Mouse (Mus musculus): Measurements from ENCODE around the gene Faf2. TPM values are rescaled to one million over a fixed set of nuclear protein-coding genes. Genes with fewer than 3 reads are reported as not detected.
"Not testable (repeated sequence)": the region's sequence is repeated elsewhere in the genome, so short reads cannot be mapped to it uniquely, and the experiment has no call there.

The Faf2 gene
- polyA plus RNA-seq, 1 experiment from 2014 or later: 86.7 TPM

DNA sequence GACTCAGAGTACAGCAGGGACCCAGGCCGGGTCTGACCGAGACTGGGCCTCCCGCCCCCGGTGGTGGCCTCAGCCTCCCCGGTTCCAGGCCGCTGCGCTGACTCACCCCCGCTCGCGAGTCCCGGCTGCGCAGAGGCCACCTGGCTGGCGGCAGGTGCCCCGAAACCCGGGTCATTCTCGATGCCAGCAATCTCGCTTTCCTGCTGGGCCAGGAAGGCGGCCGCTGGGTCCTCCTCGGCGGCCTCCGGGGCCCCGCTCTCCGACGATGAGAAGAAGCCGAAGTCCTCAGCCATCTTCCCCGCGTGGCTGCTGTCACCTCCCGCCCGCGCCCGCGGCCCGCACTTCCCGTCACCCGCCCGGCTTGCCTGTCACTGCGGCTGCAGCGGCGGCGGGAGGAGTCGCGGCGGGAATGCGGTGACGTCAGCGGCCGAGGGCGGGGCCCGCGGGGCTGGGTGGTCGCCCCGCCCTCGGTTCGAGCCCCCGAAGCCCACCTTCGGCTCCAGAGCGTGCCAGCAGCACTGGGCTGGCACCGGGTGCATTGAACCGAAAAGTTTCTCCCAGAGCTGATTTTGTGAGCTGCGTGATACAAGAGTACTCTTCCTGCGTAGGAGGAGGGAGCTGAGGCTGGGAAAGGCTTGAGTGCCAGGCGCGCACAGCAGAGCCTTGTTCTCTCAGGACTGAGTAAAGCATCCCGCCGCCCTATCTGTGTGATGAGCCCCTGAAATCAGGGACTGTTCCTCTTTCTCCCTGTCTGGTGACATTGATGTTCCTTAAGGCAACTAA lies 10.4 kb upstream of the Faf2 start, which contains the start of gene Cltb:
Cltb (minus strand) TSS at position 373 of the 783 bp plus-strand sequence.
- no peaks in the 10 kb centered on the region for H3K9me3 ChIP-seq (ENCODE audit: control insufficient read depth, low read length)
- DNase-seq (ENCODE audit: low spot score): peak; percentile 81
- no peaks in the 10 kb centered on the region for H3K36me3 ChIP-seq (ENCODE audit: control insufficient read depth, insufficient read depth, low read length)
- ATAC-seq (ENCODE audit: low read depth): peak; percentile 61
- no peak within 1 kb of the TSS; the same call in 1 of the 2 replicates for H3K27ac ChIP-seq (replicated peaks; ENCODE audit: low read depth, low read length)
- peaks cover 4% of the 10 kb centered on the region for H3K4me1 ChIP-seq (ENCODE audit: control insufficient read depth, insufficient read depth, low read length)
- H3K4me2 ChIP-seq (ENCODE audit: low read depth, low read length): peak within 1 kb of the TSS; percentile 95
- no peaks in the 10 kb centered on the region for H3K27me3 ChIP-seq (replicated peaks; ENCODE audit: control insufficient read depth, insufficient read depth, low read length)
- WGBS: 1% methylated on average over 27 of the region's 66 CpGs
- H3K9ac ChIP-seq (ENCODE audit: low read depth, low read length): peak within 1 kb of the TSS; percentile 87
- peak within 1 kb of the TSS; percentile 69 for H3K4me3 ChIP-seq (ENCODE audit: low read depth, low read length)

DNA sequence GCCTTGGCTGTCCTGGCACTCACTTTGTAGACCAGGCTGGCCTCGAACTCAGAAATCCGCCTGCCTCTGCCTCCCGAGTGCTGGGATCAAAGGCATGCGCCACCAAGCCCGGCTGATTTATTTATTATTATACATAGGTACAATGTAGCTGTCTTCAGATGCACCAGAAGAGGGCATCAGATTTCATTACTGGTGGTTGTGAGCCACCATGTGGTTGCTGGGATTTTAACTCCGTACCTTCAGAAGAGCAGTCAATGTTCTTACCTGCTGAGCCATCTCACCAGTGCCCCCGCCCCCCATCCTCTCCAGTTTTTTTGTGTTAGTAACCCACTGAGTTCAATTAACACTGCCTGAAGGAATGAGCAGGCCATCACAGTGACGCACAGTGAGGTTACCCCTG lies 8.4 kb upstream of the Faf2 start:
- not testable (repeated sequence) for H3K27ac ChIP-seq (replicated peaks; ENCODE audit: low read depth, low read length); H3K4me3 ChIP-seq (ENCODE audit: low read depth, low read length); DNase-seq (ENCODE audit: low spot score); H3K9ac ChIP-seq (ENCODE audit: low read depth, low read length); H3K4me2 ChIP-seq (ENCODE audit: low read depth, low read length); H3K36me3 ChIP-seq (ENCODE audit: control insufficient read depth, insufficient read depth, low read length); H3K4me1 ChIP-seq (ENCODE audit: control insufficient read depth, insufficient read depth, low read length); H3K9me3 ChIP-seq (ENCODE audit: control insufficient read depth, low read length); H3K27me3 ChIP-seq (replicated peaks; ENCODE audit: control insufficient read depth, insufficient read depth, low read length); ATAC-seq (ENCODE audit: low read depth)
- WGBS: 82% methylated on average over 8 of the region's 8 CpGs

DNA sequence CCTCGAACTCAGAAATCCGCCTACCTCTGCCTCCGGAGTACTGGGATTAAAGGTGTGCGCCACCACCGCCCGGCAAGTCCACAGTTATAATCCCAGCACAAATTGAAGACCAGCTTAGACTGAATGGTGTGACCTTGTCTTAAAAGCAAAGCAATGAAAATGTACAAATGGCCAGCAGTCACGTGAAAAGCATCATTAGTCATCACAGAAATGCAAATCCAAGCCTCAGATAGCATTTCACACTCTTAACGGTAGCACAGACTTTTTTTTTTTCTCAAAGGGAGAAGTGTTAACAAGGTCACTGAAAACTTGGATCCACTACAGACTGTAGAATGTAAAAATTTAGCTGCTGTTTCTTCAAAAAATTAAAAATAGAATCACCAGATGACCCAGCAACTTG lies 5.3 kb upstream of the Faf2 start:
- Histone ChIP-seq H3K36me3 (ENCODE audit: control insufficient read depth, insufficient read depth, low read length) (no peaks in the 10 kb centered on the region), H3K4me1 (ENCODE audit: control insufficient read depth, insufficient read depth, low read length) (no peaks in the 10 kb centered on the region), H3K27me3 (replicated peaks; ENCODE audit: control insufficient read depth, insufficient read depth, low read length) (no peaks in the 10 kb centered on the region), H3K9ac (ENCODE audit: low read depth, low read length) (no peak overlapping the region), H3K27ac (replicated peaks; ENCODE audit: low read depth, low read length) (no peak overlapping the region), H3K9me3 (ENCODE audit: control insufficient read depth, low read length) (no peaks in the 10 kb centered on the region), H3K4me3 (ENCODE audit: low read depth, low read length) (no peak overlapping the region), H3K4me2 (ENCODE audit: low read depth, low read length) (no peak overlapping the region)
- DNase-seq (ENCODE audit: low spot score) (no peak), ATAC-seq (ENCODE audit: low read depth) (no peak)
- 75% methylated on average over 8 of the region's 8 CpGs for WGBS

DNA sequence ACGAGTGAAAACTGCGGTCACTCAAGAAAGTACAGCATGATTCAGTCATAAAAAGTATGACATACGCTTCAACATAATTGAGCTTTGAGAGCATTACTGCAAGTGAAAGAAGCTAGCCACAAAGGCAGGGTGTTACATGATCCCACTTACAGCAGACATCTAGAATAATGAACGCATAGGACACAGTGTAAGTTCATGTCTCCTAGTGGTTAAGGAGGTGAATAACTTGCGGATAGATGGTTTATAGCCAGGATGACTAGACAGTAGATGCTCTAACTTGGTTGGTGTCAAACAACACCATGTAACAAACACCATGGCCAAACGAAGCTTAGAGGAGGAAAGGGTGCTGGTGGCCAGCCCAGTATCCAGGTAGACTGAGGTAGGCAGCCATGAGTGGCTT lies 4.6 kb upstream of the Faf2 start:
- no peaks in the 10 kb centered on the region for H3K27me3 ChIP-seq (replicated peaks; ENCODE audit: control insufficient read depth, insufficient read depth, low read length)
- no peak overlapping the region for H3K9ac ChIP-seq (ENCODE audit: low read depth, low read length)
- no peak overlapping the region for H3K4me3 ChIP-seq (ENCODE audit: low read depth, low read length)
- H3K4me2 ChIP-seq (ENCODE audit: low read depth, low read length): no peak overlapping the region
- H3K36me3 ChIP-seq (ENCODE audit: control insufficient read depth, insufficient read depth, low read length): no peaks in the 10 kb centered on the region
- ATAC-seq (ENCODE audit: low read depth) (no peak), DNase-seq (ENCODE audit: low spot score) (no peak)
- H3K9me3 ChIP-seq (ENCODE audit: control insufficient read depth, low read length): no peaks in the 10 kb centered on the region
- 63% methylated on average over 6 of the region's 6 CpGs for WGBS
- H3K27ac ChIP-seq (replicated peaks; ENCODE audit: low read depth, low read length): no peak overlapping the region
- no peaks in the 10 kb centered on the region for H3K4me1 ChIP-seq (ENCODE audit: control insufficient read depth, insufficient read depth, low read length)

DNA sequence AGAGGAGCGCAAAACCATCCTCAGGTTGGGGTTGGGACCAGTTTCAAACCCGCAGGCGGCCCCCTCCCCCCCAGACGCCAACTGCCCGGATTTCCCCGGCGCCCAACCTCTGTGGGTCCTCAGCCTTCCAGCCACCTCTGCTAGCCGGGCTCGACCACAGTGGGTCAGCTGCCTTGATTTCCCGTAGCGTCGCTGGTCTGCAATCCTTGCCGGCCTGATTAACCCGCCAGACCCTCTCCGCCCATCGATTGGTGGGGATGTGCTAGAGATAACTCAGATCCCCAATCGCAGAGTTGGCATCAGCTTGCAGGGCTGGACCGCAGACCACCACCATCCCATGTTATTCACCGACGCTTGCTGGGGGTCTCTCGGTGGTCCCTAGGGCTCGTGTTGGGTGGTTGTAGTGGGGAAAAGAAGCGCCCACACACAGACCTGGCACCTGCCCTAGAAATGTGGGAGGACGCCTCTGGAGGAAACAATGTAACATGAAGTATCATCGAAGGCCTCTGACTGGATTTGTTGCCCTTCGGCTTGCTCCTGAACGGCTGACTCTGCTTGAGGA lies 457 bp downstream of the Faf2 start:
- peak overlapping the region; percentile 94 for H3K4me3 ChIP-seq (ENCODE audit: low read depth, low read length)
- H3K27me3 ChIP-seq (replicated peaks; ENCODE audit: control insufficient read depth, insufficient read depth, low read length): no peaks in the 10 kb centered on the region
- no peaks in the 10 kb centered on the region for H3K36me3 ChIP-seq (ENCODE audit: control insufficient read depth, insufficient read depth, low read length)
- H3K4me1 ChIP-seq (ENCODE audit: control insufficient read depth, insufficient read depth, low read length): peaks cover 8% of the 10 kb centered on the region
- H3K9me3 ChIP-seq (ENCODE audit: control insufficient read depth, low read length): no peaks in the 10 kb centered on the region
- 2% methylated on average over 26 of the region's 27 CpGs for WGBS
- H3K4me2 ChIP-seq (ENCODE audit: low read depth, low read length): peak overlapping the region; percentile 86
- DNase-seq (ENCODE audit: low spot score) (peak; percentile 13), ATAC-seq (ENCODE audit: low read depth) (peak; percentile 51)
- peak overlapping the region; percentile 91 for H3K27ac ChIP-seq (replicated peaks; ENCODE audit: low read depth, low read length)
- peak overlapping the region; percentile 97 for H3K9ac ChIP-seq (ENCODE audit: low read depth, low read length)

DNA sequence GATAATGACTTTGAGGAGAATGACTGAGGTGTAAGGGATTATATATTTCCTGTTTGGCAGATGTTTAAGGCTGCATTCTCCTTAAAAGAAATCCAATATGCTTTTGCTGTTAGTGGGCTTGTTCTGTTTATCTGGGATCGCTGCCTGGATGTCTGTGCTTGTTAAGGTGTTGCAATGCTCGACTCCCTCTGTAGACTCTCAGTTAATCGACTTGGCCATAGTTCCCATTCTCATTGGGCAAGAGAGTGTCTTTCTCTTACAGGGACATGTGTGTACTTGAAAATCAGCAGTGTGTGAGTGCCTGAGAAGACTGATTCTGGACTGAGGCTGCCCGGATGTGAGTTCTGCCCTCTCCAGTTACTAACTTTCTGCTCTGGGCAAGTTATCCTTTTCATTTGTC lies 7.5 kb downstream of the Faf2 start:
- H3K4me1 ChIP-seq (ENCODE audit: control insufficient read depth, insufficient read depth, low read length): no peaks in the 10 kb centered on the region
- WGBS: 79% methylated on average over 4 of the region's 4 CpGs
- peaks cover 12% of the 10 kb centered on the region; the same call in 1 of the 2 replicates for H3K36me3 ChIP-seq (ENCODE audit: control insufficient read depth, insufficient read depth, low read length)
- no peaks in the 10 kb centered on the region for H3K9me3 ChIP-seq (ENCODE audit: control insufficient read depth, low read length)
- no peak overlapping the region for H3K4me2 ChIP-seq (ENCODE audit: low read depth, low read length)
- peak; percentile 68; the same call in 1 of the 2 replicates for ATAC-seq (ENCODE audit: low read depth)
- H3K27me3 ChIP-seq (replicated peaks; ENCODE audit: control insufficient read depth, insufficient read depth, low read length): no peaks in the 10 kb centered on the region
- no peak overlapping the region for H3K4me3 ChIP-seq (ENCODE audit: low read depth, low read length)
- no peak overlapping the region for H3K27ac ChIP-seq (replicated peaks; ENCODE audit: low read depth, low read length)
- peak; percentile 57 for DNase-seq (ENCODE audit: low spot score)
- H3K9ac ChIP-seq (ENCODE audit: low read depth, low read length): no peak overlapping the region

DNA sequence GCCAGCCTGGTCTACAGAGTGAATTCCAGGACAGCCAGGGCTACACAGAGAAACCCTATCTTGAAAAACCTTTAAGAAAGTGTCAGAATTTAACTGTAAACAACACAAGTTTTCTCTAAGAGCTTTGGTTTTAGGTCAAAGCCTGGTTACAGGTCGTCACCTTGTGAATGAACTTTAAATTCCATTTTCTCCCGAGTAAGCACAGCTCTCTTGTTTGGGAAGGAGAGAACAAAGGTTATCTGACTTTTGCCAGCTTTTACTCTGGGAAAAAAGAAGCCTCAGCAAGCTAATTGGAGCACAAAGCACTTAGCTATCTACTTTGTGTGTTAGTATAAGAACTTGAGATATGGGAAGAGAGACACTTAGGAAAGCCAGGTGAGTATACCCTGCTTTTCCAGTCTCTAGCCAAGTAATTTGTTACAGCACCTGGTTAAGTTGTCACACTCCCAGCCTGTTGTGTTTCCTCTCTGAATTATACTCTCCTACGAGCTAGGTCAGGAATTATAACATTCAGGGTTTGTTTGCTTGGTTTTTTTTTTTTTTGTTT lies 11.2 kb downstream of the Faf2 start:
- Histone ChIP-seq H3K9ac (ENCODE audit: low read depth, low read length) (no peak overlapping the region), H3K4me2 (ENCODE audit: low read depth, low read length) (no peak overlapping the region), H3K27ac (replicated peaks; ENCODE audit: low read depth, low read length) (no peak overlapping the region), H3K36me3 (ENCODE audit: control insufficient read depth, insufficient read depth, low read length) (peaks cover 32% of the 10 kb centered on the region), H3K4me3 (ENCODE audit: low read depth, low read length) (no peak overlapping the region), H3K9me3 (ENCODE audit: control insufficient read depth, low read length) (no peaks in the 10 kb centered on the region), H3K27me3 (replicated peaks; ENCODE audit: control insufficient read depth, insufficient read depth, low read length) (no peaks in the 10 kb centered on the region), H3K4me1 (ENCODE audit: control insufficient read depth, insufficient read depth, low read length) (no peaks in the 10 kb centered on the region)
- 68% methylated on average over 3 of the region's 3 CpGs for WGBS
- no peak for ATAC-seq (ENCODE audit: low read depth)
- no peak for DNase-seq (ENCODE audit: low spot score)

DNA sequence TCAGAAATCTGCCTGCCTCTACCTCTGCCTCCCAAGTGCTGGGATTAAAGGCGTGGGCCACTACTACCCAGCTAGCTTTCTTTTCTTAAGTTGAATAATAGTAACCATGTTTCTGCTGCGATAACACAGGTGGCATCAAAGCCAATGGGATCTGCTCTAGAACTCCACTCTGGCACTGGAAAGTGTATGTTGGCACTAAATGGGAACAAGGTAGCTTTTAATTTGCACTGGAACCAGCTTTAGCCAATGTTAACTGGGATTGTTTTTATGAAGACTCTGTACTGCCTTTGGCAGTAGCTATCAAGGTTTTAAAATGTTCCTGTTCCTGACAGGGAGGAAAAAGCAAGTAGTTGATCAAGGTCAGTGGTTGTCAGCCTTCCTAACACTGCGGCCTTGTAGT lies 13.4 kb downstream of the Faf2 start:
- no peak overlapping the region for H3K4me2 ChIP-seq (ENCODE audit: low read depth, low read length)
- no peak for DNase-seq (ENCODE audit: low spot score)
- H3K4me1 ChIP-seq (ENCODE audit: control insufficient read depth, insufficient read depth, low read length): no peaks in the 10 kb centered on the region
- no peak overlapping the region for H3K9ac ChIP-seq (ENCODE audit: low read depth, low read length)
- no peaks in the 10 kb centered on the region for H3K9me3 ChIP-seq (ENCODE audit: control insufficient read depth, low read length)
- no peak overlapping the region for H3K4me3 ChIP-seq (ENCODE audit: low read depth, low read length)
- H3K27ac ChIP-seq (replicated peaks; ENCODE audit: low read depth, low read length): no peak overlapping the region
- H3K27me3 ChIP-seq (replicated peaks; ENCODE audit: control insufficient read depth, insufficient read depth, low read length): no peaks in the 10 kb centered on the region
- peaks cover 48% of the 10 kb centered on the region for H3K36me3 ChIP-seq (ENCODE audit: control insufficient read depth, insufficient read depth, low read length)
- ATAC-seq (ENCODE audit: low read depth): no peak
- 94% methylated on average over 3 of the region's 3 CpGs for WGBS

Measured in embryonic facial prominence, embryonic 14.5 days (tissue).